Mouse (Mus musculus) stomach, embryonic 16.5 days (tissue): ENCODE measurements around the gene 9230112D13Rik. TPM values are rescaled to one million over a fixed set of nuclear protein-coding genes. Genes with fewer than 3 reads are reported as not detected.
A peak's percentile ranks its signal among the peaks of the same experiment; 100 is the strongest.

Experiments
- ATAC-seq: fragments of 200-750 bp; cut with Nextera tagmentation; 2 replicates; pipeline ENCODE4 v1.8.0; 2017; ENCODE audit warnings: moderate number of reproducible peaks, moderate TSS enrichment; ENCODE audit not compliant: insufficient read depth, low FRiP score
- H3K27ac ChIP-seq: fragments of 300-500 bp; sonication (generic); 2 replicates; pipeline ENCODE4 v1.5.1; 2014; ENCODE audit warnings: low read length
- H3K27me3 ChIP-seq: fragments of 300-500 bp; sonication (generic); 2 replicates; pipeline ENCODE4 v1.6.1; 2014; ENCODE audit warnings: low read length, control low read depth, mixed read lengths; ENCODE audit not compliant: control insufficient read depth, insufficient read depth
- H3K36me3 ChIP-seq: fragments of 300-500 bp; sonication (generic); 2 replicates; pipeline ENCODE4 v1.6.1; 2014; ENCODE audit warnings: low read length; ENCODE audit not compliant: control insufficient read depth, insufficient read depth
- H3K4me1 ChIP-seq: fragments of 300-500 bp; sonication (generic); 2 replicates; pipeline ENCODE4 v1.6.1; 2014; ENCODE audit warnings: low read length, control low read depth, mixed read lengths; ENCODE audit not compliant: control insufficient read depth, insufficient read depth
- H3K4me2 ChIP-seq: fragments of 300-500 bp; sonication (generic); 2 replicates; pipeline ENCODE4 v1.6.1; 2014; ENCODE audit warnings: low read depth, low read length, mixed read lengths
- H3K4me3 ChIP-seq: fragments of 300-500 bp; sonication (generic); replicated peaks from 2 replicates; pipeline ENCODE4 v1.5.1; 2014; ENCODE audit warnings: mild to moderate bottlenecking, low read length
- H3K9ac ChIP-seq: fragments of 300-500 bp; sonication (generic); 2 replicates; pipeline ENCODE4 v1.6.1; 2014; ENCODE audit warnings: low read length
- H3K9me3 ChIP-seq: fragments of 300-500 bp; sonication (generic); replicated peaks from 2 replicates; pipeline ENCODE4 v1.6.1; 2016; ENCODE audit warnings: low read length, control low read depth; ENCODE audit not compliant: control insufficient read depth
- WGBS: fragments of 180-500 bp; shearing (Covaris S2); extraction: QIAGEN DNeasy Blood & Tissue Kit; methylation state at CpG from one replicate; pipeline ENCODE4 v1.1.7; 2014; 5-methylcytosine and 5-hydroxymethylcytosine counted together
- polyA plus RNA-seq: library from polyadenylated mRNA; unstranded; fragments of >200 nt; fragmentation: Nextera tagmentation; extraction: Ambion mirVana; gene quantifications from 2 replicates; pipeline ENCODE4 v1.2.1, GENCODE M21; 2015

9230112D13Rik gene
- polyA plus RNA-seq, 1 experiment from 2014 or later: not detected

GRCm38 (mm10) chr14:34528804-34529203 is 6.2 kb upstream of the 9230112D13Rik start:
- Histone ChIP-seq H3K4me1 (no peaks in the 10 kb centered on the region), H3K9me3 (no peaks in the 10 kb centered on the region; the same call in none of the 2 replicates), H3K27ac (peak overlapping the region; percentile 74), H3K4me3 (no peak overlapping the region), H3K4me2 (no peak overlapping the region), H3K9ac (no peak overlapping the region), H3K27me3 (no peaks in the 10 kb centered on the region), H3K36me3 (no peaks in the 10 kb centered on the region)
- 66% methylated on average over 8 of the region's 8 CpGs for WGBS
- ATAC-seq: peak; percentile 77; the same call in 1 of the 2 replicates

- no peak overlapping the region for H3K9ac ChIP-seq
- H3K9me3 ChIP-seq: no peaks in the 10 kb centered on the region
- no peak overlapping the region for H3K27ac ChIP-seq
- no peaks in the 10 kb centered on the region for H3K4me1 ChIP-seq
- no peak overlapping the region for H3K4me2 ChIP-seq
- H3K4me3 ChIP-seq: no peak overlapping the region
- no peak for ATAC-seq
- no peaks in the 10 kb centered on the region for H3K36me3 ChIP-seq
- WGBS: 79% methylated on average over 8 of the region's 8 CpGs
- no peaks in the 10 kb centered on the region for H3K27me3 ChIP-seq
These were observed 4.5 kb downstream of the 9230112D13Rik start for GRCm38 (mm10) chr14:34517959-34518544.

GRCm38 (mm10) chr14:34516960-34517577 is 5.5 kb downstream of the 9230112D13Rik start:
- H3K4me2 ChIP-seq: no peak overlapping the region
- H3K36me3 ChIP-seq: no peaks in the 10 kb centered on the region
- no peak overlapping the region for H3K9ac ChIP-seq
- no peaks in the 10 kb centered on the region for H3K27me3 ChIP-seq
- ATAC-seq: no peak
- 81% methylated on average over 10 of the region's 10 CpGs for WGBS
- H3K4me3 ChIP-seq: no peak overlapping the region
- peaks cover 6% of the 10 kb centered on the region for H3K4me1 ChIP-seq
- H3K9me3 ChIP-seq: no peaks in the 10 kb centered on the region
- no peak overlapping the region for H3K27ac ChIP-seq

- WGBS: 83% methylated on average over 5 of the region's 5 CpGs
- Histone ChIP-seq H3K9me3 (no peaks in the 10 kb centered on the region), H3K27ac (no peak overlapping the region), H3K4me3 (no peak overlapping the region), H3K9ac (no peak overlapping the region), H3K27me3 (no peaks in the 10 kb centered on the region), H3K4me1 (peaks cover 8% of the 10 kb centered on the region), H3K36me3 (no peaks in the 10 kb centered on the region), H3K4me2 (no peak overlapping the region)
- no peak for ATAC-seq
These were observed 6.7 kb downstream of the 9230112D13Rik start for GRCm38 (mm10) chr14:34515860-34516259.

GRCm38 (mm10) chr14:34514120-34514519 is 8.5 kb downstream of the 9230112D13Rik start:
- H3K27me3 ChIP-seq: no peaks in the 10 kb centered on the region
- no peak overlapping the region for H3K4me2 ChIP-seq
- peaks cover 9% of the 10 kb centered on the region for H3K4me1 ChIP-seq
- no peaks in the 10 kb centered on the region for H3K9me3 ChIP-seq
- H3K27ac ChIP-seq: no peak overlapping the region
- WGBS: 51% methylated on average over 6 of the region's 6 CpGs
- ATAC-seq: no peak
- H3K9ac ChIP-seq: 0 out of 2 replicates have a peak overlapping the region, but pooled peaks have one; percentile 8
- no peak overlapping the region for H3K4me3 ChIP-seq
- no peaks in the 10 kb centered on the region for H3K36me3 ChIP-seq

- Histone ChIP-seq H3K9ac (no peak overlapping the region), H3K27me3 (no peaks in the 10 kb centered on the region), H3K9me3 (no peaks in the 10 kb centered on the region), H3K36me3 (no peaks in the 10 kb centered on the region), H3K4me1 (peaks cover 18% of the 10 kb centered on the region), H3K27ac (no peak overlapping the region), H3K4me3 (no peak overlapping the region), H3K4me2 (no peak overlapping the region)
- ATAC-seq: no peak
- 58% methylated on average over 4 of the region's 4 CpGs for WGBS
These were observed 10.0 kb downstream of the 9230112D13Rik start for GRCm38 (mm10) chr14:34512602-34513001.

GRCm38 (mm10) chr14:34511901-34512300 is 10.7 kb downstream of the 9230112D13Rik start:
- H3K27me3 ChIP-seq: no peaks in the 10 kb centered on the region
- H3K9ac ChIP-seq: no peak overlapping the region
- H3K4me3 ChIP-seq: no peak overlapping the region
- no peaks in the 10 kb centered on the region for H3K9me3 ChIP-seq
- H3K27ac ChIP-seq: peak overlapping the region; percentile 68
- WGBS: 40% methylated on average over 11 of the region's 11 CpGs
- no peak for ATAC-seq
- H3K4me1 ChIP-seq: peaks cover 18% of the 10 kb centered on the region
- no peaks in the 10 kb centered on the region for H3K36me3 ChIP-seq
- peak overlapping the region; percentile 32 for H3K4me2 ChIP-seq

- Histone ChIP-seq H3K27me3 (no peaks in the 10 kb centered on the region), H3K4me3 (no peak overlapping the region), H3K4me2 (no peak overlapping the region), H3K9ac (no peak overlapping the region), H3K9me3 (no peaks in the 10 kb centered on the region), H3K36me3 (no peaks in the 10 kb centered on the region), H3K27ac (no peak overlapping the region; the same call in 1 of the 2 replicates), H3K4me1 (peaks cover 24% of the 10 kb centered on the region)
- 19% methylated on average over 7 of the region's 7 CpGs for WGBS
- ATAC-seq: peak; percentile 56
These were observed 13.7 kb downstream of the 9230112D13Rik start for GRCm38 (mm10) chr14:34508842-34509439.

GRCm38 (mm10) chr14:34508187-34508840 is 14.3 kb downstream of the 9230112D13Rik start:
- Histone ChIP-seq H3K9me3 (no peaks in the 10 kb centered on the region), H3K27me3 (no peaks in the 10 kb centered on the region), H3K4me1 (peaks cover 27% of the 10 kb centered on the region), H3K36me3 (no peaks in the 10 kb centered on the region), H3K9ac (no peak overlapping the region), H3K4me2 (no peak overlapping the region), H3K27ac (peak overlapping the region; percentile 11; the same call in 1 of the 2 replicates), H3K4me3 (no peak overlapping the region)
- ATAC-seq: no peak
- 32% methylated on average over 4 of the region's 4 CpGs for WGBS
